Mouse (Mus musculus): ENCODE data around the gene Heg1.

Gene Heg1

DNA sequence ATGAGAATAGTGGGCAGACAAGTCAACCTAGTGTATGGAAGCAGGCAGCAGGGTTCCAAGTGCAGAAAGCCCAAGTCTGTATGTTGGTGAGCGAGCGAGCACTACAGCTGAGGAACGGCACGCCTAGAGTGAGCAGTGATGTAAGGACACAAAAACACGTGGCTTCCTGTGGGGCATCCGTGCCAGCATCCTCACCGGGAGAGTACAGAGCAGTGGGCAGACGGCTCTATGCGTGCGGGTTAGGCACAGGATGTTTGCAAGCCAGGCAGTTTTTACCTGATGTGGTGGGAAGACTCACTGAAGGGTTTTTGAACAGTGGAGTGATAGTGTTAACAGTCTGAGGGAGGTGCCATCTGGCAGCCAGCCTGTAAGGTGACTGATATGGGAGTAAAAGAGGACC is 23.9 kb downstream of the Heg1 start:
- DNase-seq (ENCODE audit: low spot score): no peak

DNA sequence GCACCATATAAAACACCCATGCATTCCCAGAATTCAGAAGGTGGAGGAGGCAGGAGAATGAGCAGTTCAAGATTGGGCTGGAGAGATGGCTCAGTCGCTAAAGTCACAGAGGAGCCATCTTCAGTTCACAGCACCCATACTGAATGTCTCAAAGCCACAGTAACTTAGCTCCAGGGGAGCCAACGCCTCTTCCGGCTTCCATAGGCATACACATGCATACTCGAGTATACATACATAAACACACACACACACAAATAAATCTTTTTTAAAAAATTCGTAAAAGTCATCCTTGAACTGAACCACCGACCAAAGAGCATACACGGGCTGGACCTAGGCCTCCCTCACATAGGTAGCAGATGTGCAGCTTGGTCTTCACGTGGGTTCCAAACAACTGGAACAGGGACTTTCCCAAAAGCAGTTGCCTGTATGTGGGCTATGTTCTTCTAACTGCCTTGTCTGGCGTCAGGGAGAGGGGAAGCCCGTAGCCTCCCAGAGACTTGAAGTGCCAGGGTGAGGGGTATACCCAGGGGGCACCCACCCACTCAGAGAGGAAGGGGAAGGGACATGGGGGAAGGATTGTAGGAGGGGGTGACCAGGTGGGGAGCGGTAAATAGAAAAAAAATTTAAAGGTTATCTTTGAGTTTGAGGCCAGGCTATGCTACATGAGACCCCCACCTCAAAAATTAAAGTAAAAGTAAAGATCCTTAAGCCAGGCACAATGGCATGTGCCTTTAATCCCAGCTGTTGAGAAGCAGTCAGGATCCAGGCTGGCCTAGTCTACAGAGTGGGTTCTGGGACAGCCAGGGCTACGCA is 24.6 kb downstream of the Heg1 start:
- DNase-seq (ENCODE audit: low spot score): no peak

DNA sequence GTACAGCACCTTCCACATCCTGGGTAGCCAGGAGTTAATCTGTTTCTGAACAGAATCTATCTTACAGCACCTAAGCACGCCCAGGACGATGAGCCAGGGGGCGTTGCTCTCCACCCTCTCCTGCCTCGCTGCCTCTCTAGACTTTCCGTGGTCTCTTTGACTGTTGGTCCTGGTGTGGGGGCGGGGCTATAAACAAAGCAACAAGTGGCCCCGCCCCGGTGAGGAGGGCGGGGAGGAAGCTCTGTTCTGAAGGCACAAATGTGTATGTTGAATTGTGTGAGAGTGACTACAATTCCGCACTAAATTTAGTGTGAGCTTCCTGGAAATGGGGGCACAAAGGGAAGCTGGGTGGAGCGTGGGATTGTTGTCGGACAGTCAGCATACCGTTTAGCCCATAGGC is 30.1 kb downstream of the Heg1 start:
- peak; percentile 82 for DNase-seq (ENCODE audit: low spot score)

DNA sequence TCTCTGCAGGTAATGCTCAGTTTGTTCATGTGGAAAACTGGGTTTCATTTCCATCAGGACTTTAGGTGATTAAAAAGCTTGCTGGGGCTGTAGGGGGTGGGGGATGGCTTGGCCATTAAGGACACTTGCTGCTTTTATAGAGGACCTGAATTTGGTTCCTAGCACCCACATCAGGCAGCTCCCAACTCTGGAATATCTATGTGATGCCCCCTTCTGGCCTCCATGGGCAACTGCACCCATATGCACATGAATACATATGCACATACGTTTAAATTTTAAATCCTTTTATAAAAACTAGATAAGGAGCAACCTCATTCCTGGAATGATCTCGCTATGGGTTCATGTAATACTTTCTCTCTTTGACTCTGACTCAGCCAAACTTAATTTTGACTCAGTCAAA is 39.1 kb downstream of the Heg1 start:
- no peak for DNase-seq (ENCODE audit: low spot score)

DNA sequence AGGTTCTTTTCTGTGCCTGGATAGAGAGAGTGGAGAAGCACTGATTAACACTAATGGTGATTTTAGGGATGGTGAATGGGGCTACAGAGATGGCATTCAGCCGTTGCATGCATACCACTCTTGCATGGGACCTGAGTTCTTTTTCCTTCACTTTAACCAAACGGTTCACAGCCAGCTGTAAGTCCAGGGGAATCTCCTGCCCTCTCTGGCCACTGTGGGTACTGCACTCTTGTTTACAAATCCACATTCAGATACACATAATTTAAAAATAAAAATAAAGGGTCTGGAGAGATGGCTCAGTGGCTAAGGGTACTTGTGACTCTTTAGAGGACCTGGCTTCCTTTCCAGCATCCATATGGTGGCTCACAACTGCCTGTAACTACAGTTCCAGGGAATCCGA is 39.8 kb downstream of the Heg1 start:
- no peak for DNase-seq (ENCODE audit: low spot score)

DNA sequence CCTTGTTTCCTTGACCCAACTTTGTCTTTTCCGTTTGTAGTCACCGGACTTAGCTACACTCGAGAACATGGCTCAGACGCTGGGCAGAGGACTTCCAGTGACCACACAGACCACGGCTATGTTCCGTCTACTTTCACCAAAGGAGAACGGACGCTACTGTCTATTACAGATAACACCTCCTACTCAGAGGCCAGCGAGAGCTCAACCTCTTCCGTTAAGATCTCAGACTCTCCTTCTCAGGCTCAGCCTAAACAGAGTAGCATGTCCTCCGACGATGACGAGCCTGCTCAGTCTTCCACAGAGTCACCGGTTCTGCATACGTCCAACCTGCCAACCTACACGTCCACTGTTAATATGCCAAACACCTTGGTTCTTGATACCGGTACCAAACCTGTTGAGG is 42.1 kb downstream of the Heg1 start:
- DNase-seq (ENCODE audit: low spot score): no peak

DNA sequence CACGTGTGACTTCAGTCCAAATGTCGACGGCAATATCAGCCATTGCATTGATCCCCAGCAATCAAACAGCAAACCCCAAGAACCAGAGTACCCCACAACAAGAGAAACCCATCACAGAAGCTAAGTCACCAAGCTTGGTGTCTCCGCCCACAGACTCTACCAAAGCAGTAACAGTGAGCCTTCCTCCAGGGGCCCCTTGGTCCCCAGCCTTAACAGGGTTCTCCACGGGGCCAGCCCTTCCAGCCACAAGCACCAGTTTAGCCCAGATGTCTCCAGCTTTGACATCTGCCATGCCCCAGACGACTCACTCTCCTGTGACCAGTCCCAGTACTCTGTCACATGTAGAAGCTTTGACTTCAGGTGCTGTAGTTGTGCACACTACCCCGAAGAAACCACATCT is 42.7 kb downstream of the Heg1 start:
- no peak for DNase-seq (ENCODE audit: low spot score)

DNA sequence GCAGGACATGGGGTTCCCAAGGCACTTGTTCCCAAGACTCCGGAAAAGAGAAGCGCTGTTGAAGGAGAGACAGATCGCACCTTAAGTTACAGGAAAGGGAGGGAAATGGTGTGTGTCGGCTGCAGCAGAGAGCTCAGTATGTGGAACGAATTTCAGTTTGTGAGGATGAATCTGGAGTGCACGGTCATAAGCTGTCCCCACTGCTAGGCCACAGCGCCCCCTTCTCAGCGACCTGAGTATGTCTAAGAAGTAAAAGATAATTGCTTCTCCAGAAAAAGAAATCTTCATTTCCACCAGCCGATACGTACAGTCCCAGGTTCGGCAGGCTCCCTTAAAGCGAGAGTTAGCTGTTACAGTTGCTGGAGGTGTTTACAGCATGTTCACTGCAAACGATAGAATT is 44.3 kb downstream of the Heg1 start:
- DNase-seq (ENCODE audit: low spot score): no peak

DNA sequence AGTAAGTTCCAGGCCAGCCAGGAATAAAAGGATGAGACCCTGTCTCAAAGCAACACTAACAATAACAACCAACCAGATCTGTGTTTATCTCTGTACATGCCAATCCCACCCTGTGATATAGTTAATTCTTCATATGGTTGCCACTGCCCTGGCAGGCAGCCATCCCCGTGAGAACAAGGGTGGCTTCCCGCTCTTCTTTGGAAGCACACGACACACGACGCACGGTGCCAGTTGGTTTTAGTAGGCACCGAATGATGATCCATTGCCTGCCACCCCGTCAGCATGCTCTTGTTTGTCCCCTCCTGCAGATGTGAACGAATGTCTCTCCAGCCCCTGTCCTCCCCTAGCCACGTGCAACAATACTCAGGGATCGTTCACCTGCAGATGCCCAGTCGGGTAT is 47.1 kb downstream of the Heg1 start:
- DNase-seq (ENCODE audit: low spot score): no peak

DNA sequence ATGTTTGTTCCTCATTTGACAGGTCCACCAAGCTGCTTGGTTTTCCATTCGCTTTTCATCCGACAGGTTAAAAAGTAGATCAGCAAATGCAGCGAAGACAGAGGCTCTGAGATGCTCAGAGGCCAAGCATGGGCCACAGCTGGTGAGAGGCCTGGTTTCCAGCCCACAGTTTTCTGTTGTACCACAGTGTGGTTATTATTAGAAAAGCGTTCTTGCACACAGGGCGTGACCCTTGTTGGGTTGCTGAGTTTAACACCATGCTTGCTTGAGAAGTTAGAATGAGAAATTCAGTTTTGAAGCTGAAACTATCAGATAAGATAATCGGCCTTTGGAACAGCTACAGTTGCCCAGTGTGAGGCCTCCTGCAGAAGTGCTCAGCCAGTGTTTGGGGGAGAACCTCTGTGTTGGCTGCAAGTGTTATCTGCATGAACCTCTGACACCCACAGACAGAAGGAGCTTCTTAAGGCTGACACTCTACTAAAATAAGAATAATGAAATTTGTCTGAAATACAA is 48.1 kb downstream of the Heg1 start:
- no peak for DNase-seq (ENCODE audit: low spot score)

DNA sequence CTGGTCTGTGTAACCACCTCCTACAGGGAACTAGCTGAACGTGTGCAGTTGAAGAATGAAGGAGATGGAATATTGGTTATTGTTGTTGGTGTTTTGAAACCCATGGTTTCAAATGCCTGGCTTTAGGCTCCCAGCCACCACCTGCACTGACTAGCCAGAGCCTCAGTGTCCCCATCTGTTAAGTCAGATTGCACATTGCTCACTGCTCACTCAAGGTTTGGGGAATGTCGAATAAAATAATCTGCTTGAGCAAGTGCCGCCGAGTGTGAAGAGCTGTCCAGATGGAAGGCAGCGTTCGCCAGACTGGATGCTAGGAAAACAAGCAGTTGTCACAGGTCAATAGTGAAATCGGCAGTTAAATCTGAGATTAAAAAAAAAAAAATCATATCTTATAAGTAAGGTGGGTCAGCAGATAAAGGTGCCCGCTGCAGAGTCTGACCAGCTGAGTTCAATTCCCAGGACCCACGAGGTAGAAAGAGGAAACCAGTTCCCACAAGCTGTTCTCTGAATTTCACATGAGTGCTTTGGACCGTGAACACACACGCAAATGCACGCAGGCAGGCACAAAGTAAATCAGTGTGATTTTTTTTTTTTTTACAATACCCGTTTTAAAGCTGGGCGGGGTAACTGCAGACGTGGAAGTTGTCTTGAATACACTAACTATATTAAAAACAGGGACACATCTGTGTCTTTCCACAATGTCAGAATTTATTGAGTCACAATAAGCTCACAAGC is 48.8 kb downstream of the Heg1 start:
- no peak for DNase-seq (ENCODE audit: low spot score)

DNA sequence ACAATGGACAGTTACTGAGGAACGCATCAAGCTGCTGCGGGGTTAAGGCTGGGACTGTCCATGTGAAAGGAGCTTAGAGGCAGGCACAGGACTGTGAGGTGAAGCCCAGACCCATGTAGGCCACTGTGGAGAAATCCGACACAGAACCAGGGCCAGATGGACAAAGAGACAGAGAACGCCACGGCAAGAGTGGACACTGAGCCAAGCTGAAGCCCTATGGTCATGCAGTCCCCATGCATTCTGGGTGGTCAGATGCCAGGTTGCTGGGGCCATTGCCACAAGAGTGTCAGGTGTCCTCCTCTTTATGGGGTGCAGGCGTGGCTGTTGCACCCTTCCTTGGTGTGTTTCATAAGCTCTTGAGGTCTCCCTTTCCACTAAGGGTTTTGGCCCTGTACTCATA is 49.7 kb downstream of the Heg1 start:
- no peak for DNase-seq (ENCODE audit: low spot score)

DNA sequence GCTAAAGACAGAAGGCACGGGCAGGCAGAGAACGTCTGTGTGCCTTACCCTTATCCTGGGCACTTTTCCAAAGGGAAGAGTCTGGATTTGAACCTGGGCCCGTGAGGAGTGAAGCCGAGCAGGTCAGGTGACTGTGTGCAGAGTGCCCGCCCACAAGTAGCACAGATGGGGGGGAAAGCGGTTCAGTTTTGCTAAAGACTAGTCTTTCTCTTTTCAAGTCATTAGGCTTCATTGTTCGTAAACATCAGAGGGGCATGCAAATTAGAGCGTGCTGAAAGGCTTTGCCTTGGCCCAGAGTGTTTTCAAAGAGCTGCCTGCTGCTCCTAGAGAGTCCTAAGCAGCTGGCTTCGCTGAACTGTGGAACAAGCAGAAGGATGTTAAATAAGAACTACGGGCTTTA is 50.4 kb downstream of the Heg1 start:
- no peak for DNase-seq (ENCODE audit: low spot score)

DNA sequence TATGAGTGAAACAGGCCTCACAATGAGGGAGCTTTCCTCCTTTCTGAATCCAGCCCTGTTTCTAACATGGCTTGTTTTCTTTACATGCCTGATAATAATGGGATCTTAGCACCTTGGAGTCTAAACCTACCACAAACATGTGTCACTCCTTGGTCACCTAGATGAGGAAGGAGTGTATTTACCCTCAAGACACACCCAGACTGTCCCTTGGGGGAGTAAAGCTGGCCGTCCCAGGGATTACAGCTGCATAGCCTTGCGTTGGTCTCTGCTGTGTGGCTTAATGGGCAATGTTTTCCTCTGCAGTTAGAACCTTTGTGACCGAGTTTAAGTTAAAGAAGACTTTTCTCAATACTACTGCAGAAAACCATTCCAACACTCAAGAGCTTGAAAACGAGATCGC is 51.1 kb downstream of the Heg1 start:
- no peak for DNase-seq (ENCODE audit: low spot score)

DNA sequence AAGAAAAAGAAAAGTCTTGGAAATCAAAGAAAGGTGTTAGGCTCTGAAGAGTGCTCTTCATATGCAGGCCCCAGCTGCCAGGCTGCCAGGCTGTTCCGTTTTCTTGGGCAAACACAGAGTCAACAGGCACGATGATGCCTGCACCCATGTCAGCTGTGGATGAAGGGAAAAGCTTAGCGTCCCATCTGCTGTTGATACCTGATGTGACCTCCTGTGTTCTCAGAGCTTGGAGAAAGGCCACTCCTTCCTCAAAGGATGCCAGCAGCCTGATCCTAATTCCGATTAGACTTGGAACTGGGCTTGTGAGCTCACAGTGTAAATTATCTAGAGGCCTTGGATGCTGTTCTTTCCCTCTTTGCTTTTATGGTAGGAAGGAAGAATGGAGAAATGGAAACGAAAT is 51.6 kb downstream of the Heg1 start:
- no peak for DNase-seq (ENCODE audit: low spot score)

DNA sequence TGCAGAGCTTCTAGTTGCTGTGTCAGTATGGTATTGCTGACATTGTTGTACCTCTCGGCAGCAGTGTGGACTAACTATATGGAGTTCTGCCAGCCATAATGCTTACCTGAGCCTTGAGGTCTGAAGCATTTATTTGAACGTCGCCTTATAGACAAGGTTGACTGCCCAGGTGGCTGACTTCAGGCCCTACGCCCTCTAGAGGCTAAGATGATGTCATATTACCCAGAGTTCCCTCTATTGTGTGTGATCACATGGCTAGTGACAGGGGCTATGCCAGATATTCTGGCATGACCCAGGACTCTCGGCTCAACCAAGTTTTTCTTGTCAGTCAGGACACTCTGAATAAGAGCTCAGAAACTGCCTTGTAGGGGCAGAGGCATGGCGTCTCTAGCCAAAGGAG is 52.6 kb downstream of the Heg1 start:
- DNase-seq (ENCODE audit: low spot score): no peak

DNA sequence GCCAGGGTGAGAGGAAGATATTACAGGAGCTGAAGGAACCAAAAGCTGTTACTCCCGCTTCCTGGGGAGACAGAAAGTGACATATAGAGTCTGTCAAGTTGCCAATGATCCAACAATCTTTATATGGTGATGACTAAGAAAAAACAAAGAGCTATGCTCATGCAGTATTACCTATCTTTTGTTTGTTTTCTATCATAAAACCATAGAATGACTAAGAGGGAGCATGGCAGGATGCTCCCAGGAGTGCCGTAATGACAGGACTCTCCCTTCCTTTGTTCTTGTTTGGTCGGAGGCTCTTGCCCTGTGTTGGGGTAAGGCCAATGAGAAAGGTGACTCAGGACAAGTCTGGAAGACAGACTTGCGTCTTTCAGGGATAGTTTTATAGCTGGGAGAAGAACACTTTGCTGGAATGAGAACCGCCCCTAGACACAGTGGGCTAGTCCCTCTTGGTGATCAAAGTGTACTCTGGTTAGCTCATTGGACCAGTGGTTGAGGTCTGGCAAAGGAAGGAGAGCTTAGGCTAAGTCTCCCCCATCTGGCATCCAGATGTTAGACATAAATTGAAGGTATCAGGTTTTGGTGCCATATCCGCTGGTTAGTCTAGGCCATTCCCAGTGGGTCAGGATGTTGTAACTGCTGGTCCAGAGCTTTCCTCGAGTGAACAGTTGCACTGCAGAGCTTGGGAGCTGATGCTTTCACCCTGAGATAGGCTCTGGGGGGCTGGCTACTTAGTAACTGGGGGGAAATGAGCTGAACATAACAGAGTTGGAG is 55.0 kb downstream of the Heg1 start:
- no peak for DNase-seq (ENCODE audit: low spot score)

DNA sequence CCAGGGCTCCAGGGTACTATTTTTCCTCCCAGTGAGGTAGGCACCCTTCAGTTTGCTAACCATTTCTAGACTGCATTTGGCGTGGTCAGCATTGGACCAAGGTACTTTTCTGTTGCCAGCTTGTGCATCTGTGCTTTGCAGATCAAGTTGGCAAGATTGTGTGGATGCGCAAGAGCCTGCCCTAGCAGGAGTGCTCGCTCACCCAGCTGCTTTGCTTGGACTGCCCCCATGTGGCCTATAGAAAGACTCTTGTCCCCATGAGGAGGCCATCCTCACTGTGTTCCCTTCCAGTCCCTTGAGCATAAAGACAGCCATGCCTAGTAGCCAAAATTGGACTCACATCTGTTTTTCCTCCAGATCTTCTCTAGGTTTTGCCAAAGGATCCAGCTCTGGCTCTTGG is 55.6 kb downstream of the Heg1 start:
- DNase-seq (ENCODE audit: low spot score): no peak

DNA sequence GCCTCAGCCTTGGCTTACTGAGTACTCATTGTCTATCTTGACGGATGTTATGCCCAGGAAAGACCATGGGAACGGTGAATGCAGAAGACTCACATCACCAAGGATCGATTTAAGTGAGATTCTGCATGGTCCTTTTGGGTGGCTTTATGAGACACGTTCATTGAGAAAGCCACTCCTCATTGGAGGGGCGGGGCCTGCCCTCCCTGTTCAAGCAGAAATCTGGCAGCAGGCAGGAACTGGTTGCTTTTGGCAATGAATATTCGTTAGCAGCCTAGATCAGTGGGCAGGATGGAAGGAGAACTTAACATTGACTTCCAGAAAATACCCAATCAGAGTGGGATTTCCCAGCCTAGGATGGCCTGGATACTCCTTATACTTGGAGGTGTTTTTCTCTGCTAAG is 56.2 kb downstream of the Heg1 start:
- no peak for DNase-seq (ENCODE audit: low spot score)

DNA sequence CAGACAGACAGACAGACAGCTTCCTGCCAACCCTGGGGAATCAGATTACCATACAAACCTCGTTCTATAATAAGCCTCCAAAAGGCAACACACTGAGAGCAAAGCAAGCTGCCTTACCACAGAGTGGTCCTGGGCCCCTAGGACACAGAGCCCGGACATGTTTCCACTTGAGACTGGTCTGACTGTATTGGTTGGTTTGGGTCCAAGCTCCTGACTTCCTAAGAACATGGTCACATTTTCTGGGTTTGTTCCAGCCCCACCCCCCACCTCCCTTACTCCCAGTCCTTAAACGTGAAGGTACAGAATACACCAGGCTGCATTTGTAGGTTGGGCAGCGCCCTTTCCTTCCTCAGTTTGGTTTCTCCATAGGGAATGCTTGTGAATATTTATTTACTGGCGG is 57.6 kb downstream of the Heg1 start:
- DNase-seq (ENCODE audit: low spot score): no peak

DNA sequence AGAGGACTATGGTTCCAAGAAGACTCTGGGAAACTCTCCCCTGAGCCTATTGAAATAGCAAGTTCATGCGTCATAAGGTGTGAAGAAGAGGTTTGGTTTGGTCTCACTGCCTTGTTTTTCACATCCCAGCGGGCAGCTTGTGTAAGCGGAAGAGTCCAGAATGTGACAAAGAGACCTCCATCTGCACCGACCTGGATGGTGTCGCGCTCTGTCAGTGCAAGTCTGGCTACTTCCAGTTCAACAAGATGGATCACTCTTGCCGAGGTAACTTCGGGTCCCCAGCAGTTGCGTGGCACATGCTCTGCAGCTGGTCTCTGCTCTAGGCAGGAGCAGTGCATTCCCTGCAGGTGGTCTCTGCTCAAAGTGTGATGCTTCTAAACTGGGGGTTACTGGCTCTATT is 58.1 kb downstream of the Heg1 start:
- DNase-seq (ENCODE audit: low spot score): no peak

DNA sequence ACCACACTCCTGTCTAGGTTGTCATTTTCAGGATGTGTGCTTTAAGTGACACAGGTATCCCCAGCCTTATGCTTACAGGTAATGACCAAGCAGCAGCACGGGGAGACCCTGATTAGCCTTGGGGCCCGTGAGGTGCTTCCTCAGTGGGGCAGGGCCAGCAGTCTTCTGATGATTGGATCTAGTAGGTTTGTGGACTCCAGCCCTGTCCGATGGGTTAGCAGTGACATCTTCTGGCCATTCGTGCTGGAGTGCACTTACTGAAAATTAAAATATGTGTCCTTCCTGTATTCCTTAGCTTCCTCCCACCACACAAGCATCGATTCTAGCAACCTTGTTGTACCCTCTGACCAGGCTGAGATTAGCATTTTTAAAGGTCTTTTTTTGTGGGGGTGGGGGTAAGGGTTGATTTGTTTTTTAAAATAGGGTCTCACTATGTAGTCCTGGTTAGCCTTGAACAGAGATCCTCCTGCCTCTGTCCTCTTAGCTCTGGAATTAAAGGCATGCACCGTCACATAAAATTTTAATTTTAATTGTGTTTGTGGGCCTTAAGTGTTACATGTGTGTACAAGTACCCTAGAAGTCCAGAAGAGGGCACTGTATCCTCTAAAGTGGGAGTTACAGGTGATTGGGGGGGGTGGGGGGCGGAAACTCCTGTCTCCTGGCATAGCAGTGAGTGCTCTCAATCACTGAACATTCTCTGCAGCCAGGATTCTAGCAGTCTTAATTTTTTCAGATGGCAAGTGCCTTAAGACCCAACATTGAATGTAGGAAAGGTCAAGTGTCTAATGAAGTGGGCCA is 60.7 kb downstream of the Heg1 start:
- no peak for DNase-seq (ENCODE audit: low spot score)
